Mouse (Mus musculus) gastrocnemius, postnatal 25 days (tissue): Measurements from ENCODE around the gene Ntrk3. TPM values are rescaled to one million over a fixed set of nuclear protein-coding genes. Genes with fewer than 3 reads are reported as not detected.

Experiments
- DNase-seq: peaks from one replicate; pipeline ENCODE4 v3.0.0; 2022
- total RNA-seq, 2 experiments: library from RNA; stranded (reverse); gene quantifications; 1 replicate in 1 of 2; 2 replicates in 1 of 2; pipeline ENCODE4 v1.2.3; 2021

The Ntrk3 gene
- total RNA-seq, 2 experiments from 2014 or later, result 0.90 to 2.1 TPM

DNA sequence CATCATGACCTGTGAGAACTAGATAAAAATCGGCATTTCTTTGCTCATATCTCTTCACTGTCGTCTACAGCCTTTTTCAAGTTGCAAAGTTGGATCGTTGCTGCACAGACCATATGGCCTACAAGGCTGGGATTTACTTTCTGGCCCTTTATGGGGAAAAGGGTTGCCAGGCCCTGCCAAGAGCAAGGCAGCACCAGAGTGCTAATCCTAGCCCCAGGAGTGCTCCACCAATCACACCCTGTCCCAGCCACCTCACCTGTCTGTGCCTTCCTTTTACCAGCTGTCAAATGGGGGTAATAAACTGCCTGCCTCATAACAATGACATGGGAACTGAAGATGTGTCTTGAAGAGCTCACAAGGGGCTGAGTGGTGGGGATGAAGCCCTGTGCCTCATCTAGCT, 218.1 kb downstream of the Ntrk3 start:
- no peak for DNase-seq

- DNase-seq, result no peak
Observed at GRCm38 (mm10) chr7:78518760-78519363, 218.9 kb downstream of the Ntrk3 start.

DNA sequence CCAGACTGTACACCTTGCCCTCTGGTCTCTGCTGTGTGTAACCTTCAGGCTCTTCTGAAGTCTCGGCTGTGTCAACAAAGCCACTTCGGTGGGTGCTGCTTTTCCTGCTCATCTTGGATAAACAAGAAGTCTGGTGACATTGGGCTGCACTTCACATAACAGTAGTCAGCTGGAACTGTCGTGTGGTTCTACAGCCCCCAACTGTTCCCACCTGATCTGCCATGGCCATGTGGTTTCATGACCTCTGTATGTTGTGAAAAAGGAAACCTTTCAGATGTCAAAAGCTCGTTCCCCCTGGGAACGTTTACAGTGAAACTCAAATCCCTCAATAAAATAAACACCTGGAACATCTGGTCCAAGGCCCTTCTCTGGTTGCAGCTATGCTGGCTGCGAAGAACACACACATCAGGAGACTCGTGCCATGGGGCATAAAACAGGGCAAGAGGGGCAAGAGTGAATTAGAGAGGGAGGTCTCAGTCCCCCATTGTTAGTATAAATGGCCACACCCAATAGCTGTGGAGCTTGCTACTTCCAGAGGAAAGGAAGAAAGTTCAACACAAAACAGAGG, 222.7 kb downstream of the Ntrk3 start:
- no peak for DNase-seq

DNA sequence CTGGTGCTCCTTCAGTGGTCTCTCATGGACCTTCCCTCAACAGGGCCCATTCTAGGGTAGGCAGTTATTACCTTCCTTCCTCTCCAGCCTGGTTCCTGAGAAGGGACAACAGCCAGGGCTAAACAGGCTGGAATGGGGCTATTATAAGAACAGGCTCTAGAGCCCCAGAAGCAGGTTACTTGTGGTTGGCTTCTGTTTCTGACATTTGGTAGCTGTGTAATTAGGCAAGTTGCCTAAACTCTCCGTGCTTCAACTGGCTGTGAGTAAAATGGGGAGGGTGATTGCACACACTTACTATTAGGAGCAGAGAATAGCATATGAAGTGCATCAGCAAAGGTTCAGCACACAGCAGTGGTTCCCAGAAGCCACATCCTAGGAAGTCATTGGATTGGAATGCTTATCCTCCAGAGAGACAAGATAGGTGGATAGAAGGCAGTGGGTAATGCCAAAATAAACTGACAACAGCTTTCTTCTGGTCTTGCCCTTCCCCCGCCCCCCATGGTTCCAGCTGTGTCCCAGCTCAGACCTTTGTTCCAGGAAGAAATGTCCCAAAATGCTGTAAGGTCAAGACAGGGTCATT, 230.7 kb downstream of the Ntrk3 start:
- no peak for DNase-seq

GRCm38 (mm10) chr7:78500863-78501262, 236.9 kb downstream of the Ntrk3 start:
- no peak for DNase-seq

DNA sequence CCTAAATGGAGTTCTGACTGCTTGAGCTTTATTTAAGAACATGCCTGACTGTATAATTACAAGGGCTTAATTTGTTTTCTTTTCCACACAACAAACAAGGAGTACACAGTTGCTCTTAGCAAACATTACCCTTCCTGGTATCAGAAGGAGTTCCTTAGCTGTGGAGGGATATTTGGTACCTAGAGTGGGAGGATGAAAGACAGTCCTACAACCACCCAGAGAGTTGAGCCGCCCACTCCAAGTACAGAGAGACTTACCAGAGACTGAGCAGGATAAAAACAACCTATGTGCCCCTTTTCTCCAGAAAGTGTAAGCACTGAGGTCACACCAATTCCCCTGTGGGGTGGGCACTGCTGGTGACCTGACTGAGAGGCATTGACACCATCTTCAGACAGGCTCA, 237.8 kb downstream of the Ntrk3 start:
- no peak for DNase-seq

GRCm38 (mm10) chr7:78498356-78498755, 239.5 kb downstream of the Ntrk3 start:
- DNase-seq, result no peak

DNA sequence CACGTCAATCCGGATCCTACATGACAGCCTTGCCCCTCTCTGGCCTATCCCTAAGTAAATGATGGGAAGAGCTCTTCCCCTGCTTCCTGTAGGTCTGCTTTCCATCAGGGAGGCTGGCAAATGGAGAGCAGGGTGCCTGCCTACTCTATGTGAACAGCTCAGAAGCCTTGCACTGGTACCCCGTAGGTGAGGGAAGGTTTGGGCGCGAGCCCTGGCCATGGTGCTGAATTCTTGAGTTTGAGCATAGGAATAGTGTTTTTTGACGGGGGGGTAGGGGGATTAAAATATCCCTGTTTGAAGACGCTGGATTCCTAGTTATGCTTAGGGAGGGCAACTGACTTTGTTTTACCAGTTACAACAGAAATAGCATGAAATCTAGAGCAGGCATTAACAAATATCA, 240.0 kb downstream of the Ntrk3 start:
- no peak for DNase-seq

DNA sequence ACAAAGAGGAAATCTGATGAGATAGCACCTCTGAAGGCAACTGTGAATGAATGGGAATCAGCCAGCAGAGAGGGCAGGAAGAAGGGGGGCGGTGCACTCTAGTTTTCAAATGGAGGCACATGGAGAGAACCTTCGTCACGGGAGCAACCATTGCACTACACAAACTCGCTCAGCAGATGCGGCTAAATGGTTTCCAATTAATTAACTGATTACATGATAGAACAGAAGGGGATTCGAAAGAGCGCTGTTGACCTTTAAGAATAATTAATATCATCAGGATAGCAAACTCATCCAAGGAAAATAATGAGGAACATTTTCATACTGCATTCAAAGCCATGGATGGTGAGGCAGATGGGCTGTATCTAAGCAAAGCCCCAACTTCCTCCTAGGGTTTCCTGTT, 244.2 kb downstream of the Ntrk3 start:
- no peak for DNase-seq

GRCm38 (mm10) chr7:78491176-78491575, 246.6 kb downstream of the Ntrk3 start:
- no peak for DNase-seq

GRCm38 (mm10) chr7:78484290-78484689, 253.5 kb downstream of the Ntrk3 start:
- no peak for DNase-seq

DNA sequence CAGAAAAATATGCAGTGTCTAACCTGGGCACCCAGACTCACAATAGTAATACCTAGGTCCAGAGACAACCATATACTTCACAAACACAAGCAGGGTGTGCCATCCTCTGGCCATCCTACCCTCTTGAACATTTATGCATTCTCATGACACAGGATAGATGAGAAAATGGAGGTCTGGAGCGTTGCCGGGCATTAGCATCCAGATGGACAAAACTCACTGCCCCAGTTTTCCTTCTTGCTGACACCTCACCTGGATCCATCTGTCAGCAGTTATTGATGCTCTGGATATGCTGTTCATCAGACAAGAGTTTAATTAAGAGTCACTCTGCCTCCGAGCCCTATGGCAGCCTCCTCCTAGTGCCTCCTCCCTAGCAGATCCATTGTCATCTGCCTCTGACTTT, 254.1 kb downstream of the Ntrk3 start:
- DNase-seq, result no peak

DNA sequence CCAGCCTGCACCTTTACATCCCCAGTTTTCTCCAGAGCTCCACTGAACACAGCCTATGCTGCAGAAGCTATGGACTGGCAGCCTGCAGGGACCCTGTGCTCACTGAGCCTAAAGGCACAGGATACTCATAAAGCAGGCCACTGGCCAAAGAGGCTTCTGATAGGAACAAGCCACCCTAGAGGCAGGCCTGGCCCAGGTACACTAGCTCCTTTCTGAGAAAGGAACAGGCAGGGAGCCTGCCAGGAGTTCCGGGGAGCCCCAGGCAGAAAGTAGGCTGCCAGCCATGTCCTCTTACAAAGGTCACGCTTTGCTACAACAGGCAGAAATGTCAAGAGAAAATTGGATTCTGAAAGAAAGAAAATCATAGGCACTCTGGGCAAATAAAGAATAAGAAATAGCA, 254.8 kb downstream of the Ntrk3 start:
- DNase-seq, result no peak

- no peak for DNase-seq
Observed at GRCm38 (mm10) chr7:78478881-78479280, 258.9 kb downstream of the Ntrk3 start.

GRCm38 (mm10) chr7:78471755-78472154, 266.1 kb downstream of the Ntrk3 start:
- DNase-seq, result no peak

- no peak for DNase-seq
Observed at GRCm38 (mm10) chr7:78471270-78471669, 266.5 kb downstream of the Ntrk3 start.

- no peak for DNase-seq
Observed at GRCm38 (mm10) chr7:78462605-78463004, 275.2 kb downstream of the Ntrk3 start.

GRCm38 (mm10) chr7:78459021-78459420, 278.8 kb downstream of the Ntrk3 start:
- no peak for DNase-seq

DNA sequence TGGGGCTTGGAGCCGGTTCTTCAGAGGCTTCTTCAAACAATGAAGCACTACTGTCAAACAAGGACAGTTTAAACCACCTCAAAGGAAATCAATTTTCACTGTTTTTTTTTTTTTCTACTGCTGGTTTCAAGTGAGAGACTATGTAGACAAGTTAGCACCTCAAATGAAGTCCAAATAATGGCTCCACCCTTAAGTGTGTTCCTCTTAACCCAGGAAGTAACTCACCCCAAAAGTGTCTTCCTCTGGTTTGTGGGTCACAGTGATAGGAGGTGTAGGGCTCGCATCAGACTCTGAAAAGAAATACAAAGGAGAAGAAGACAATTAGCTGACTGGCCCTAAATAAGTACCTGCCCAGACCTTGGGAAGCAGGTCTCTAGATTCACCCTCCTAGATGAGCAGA, 286.1 kb downstream of the Ntrk3 start:
- DNase-seq, result no peak

DNA sequence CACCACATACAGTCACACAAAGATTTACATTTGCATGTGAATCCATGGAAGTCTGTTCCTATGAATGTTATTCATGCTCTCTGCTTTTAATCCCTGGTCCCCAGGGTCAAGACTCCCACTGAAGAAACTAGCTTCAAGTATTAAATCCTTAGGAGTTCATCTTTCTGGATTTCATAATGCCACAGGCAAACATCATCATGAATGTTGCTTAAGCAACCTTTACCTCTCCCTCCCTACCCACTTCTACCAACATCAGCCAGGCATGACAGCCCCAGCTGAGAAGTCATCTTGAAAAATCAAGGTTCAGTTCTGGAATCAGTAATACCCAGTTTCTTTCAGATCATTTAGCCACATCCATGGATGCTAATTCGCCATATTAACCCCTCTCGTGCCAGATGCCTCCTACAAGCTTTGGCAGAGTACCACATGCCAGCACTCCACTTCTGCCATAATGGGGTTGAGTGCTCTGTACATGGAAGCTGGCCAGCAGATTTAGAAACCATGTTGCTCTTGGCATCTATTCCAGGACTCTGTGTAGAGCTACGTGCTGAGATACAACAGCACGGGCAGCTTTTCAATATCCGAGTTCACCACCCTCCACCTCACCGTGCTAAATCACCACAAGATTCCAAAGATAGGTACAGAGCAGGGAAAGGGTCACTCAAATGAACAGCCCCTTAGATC, 287.8 kb downstream of the Ntrk3 start:
- no peak for DNase-seq

- no peak for DNase-seq
Observed at GRCm38 (mm10) chr7:78448841-78449240, 289.0 kb downstream of the Ntrk3 start.

- DNase-seq, result no peak
Observed at GRCm38 (mm10) chr7:78443373-78444036, 294.3 kb downstream of the Ntrk3 start.

- DNase-seq, result no peak
Observed at GRCm38 (mm10) chr7:78441706-78442105, 296.1 kb downstream of the Ntrk3 start.
